Mouse (Mus musculus): ENCODE results near the gene Cldn13.
"Not testable (repeated sequence)": the region's sequence is repeated elsewhere in the genome, so short reads cannot be mapped to it uniquely, and the experiment has no call there.

Cldn13 gene

GRCm38 (mm10) chr5:134933686-134934085 is 18.4 kb upstream of the Cldn13 start:
- DNase-seq (ENCODE audit: low spot score in 2 of 2) = not testable (repeated sequence)

- DNase-seq (ENCODE audit: low spot score in 2 of 2) = no peak
Measured at GRCm38 (mm10) chr5:134933281-134933680, 18.0 kb upstream of the Cldn13 start.

- peak; percentile 12 to 14 for DNase-seq (ENCODE audit: low spot score in 2 of 2)
Measured at GRCm38 (mm10) chr5:134932903-134933276, 17.6 kb upstream of the Cldn13 start.

GRCm38 (mm10) chr5:134932179-134932902 is 17.0 kb upstream of the Cldn13 start, which contains the start of gene Mettl27:
Gene Mettl27 (plus strand): TSS chr5:134932368.
- DNase-seq (ENCODE audit: low spot score in 2 of 2) = peak; percentile 73 to 78

- no peak for DNase-seq (ENCODE audit: low spot score in 2 of 2)
Measured at GRCm38 (mm10) chr5:134929988-134930387, 14.7 kb upstream of the Cldn13 start.

- DNase-seq (ENCODE audit: low spot score in 2 of 2) = no peak
Measured at GRCm38 (mm10) chr5:134926726-134927125, 11.4 kb upstream of the Cldn13 start.

- DNase-seq (ENCODE audit: low spot score in 2 of 2) = no peak
Measured at GRCm38 (mm10) chr5:134923141-134923540, 7.8 kb upstream of the Cldn13 start.

GRCm38 (mm10) chr5:134921106-134921505 is 5.8 kb upstream of the Cldn13 start:
- no peak for DNase-seq (ENCODE audit: low spot score in 2 of 2)

- no peak for DNase-seq (ENCODE audit: low spot score in 2 of 2)
Measured at GRCm38 (mm10) chr5:134920106-134920687, 4.9 kb upstream of the Cldn13 start.

GRCm38 (mm10) chr5:134919097-134919496 is 3.8 kb upstream of the Cldn13 start:
- DNase-seq (ENCODE audit: low spot score in 2 of 2) = no peak

- DNase-seq (ENCODE audit: low spot score in 2 of 2) = no peak
Measured at GRCm38 (mm10) chr5:134918071-134918832, 2.9 kb upstream of the Cldn13 start.

- no peak for DNase-seq (ENCODE audit: low spot score in 2 of 2)
Measured at GRCm38 (mm10) chr5:134914510-134914909, 816 bp downstream of the Cldn13 start.

GRCm38 (mm10) chr5:134913753-134914152 is 1.6 kb downstream of the Cldn13 start:
- DNase-seq (ENCODE audit: low spot score in 2 of 2) = no peak

- DNase-seq (ENCODE audit: low spot score in 2 of 2) = no peak
Measured at GRCm38 (mm10) chr5:134913352-134913751, 2.0 kb downstream of the Cldn13 start.

- no peak for DNase-seq (ENCODE audit: low spot score in 2 of 2)
Measured at GRCm38 (mm10) chr5:134911901-134912300, 3.4 kb downstream of the Cldn13 start.

- DNase-seq (ENCODE audit: low spot score in 2 of 2) = peak; percentile 87 to 88
Measured at GRCm38 (mm10) chr5:134907135-134907534, 8.2 kb downstream of the Cldn13 start.

- DNase-seq (ENCODE audit: low spot score in 2 of 2) = no peak
Measured at GRCm38 (mm10) chr5:134906633-134907032, 8.7 kb downstream of the Cldn13 start, which contains the start of gene Tmem270. Gene Tmem270 (minus strand): TSS chr5:134906733.

GRCm38 (mm10) chr5:134901644-134902027 is 13.7 kb downstream of the Cldn13 start:
- DNase-seq (ENCODE audit: low spot score in 2 of 2) = no peak

- DNase-seq (ENCODE audit: low spot score in 2 of 2) = peak; percentile 10 to 15
Measured at GRCm38 (mm10) chr5:134901012-134901643, 14.2 kb downstream of the Cldn13 start.

- no peak for DNase-seq (ENCODE audit: low spot score in 2 of 2)
Measured at GRCm38 (mm10) chr5:134897596-134897995, 17.7 kb downstream of the Cldn13 start.

- DNase-seq (ENCODE audit: low spot score in 2 of 2) = no peak
Measured at GRCm38 (mm10) chr5:134896965-134897364, 18.4 kb downstream of the Cldn13 start.

GRCm38 (mm10) chr5:134895291-134895690 is 20.0 kb downstream of the Cldn13 start:
- DNase-seq (ENCODE audit: low spot score in 2 of 2) = no peak
